Mouse (Mus musculus) intestine, postnatal 0 days (tissue): ENCODE data around the gene Pdlim1. TPM values are rescaled to one million over a fixed set of nuclear protein-coding genes. Genes with fewer than 3 reads are reported as not detected.
A peak's percentile ranks its signal among the peaks of the same experiment; 100 is the strongest.

Experiments
- ATAC-seq: fragments of 200-750 bp; cut with Nextera tagmentation; 2 replicates; pipeline ENCODE4 v1.8.0; 2017; ENCODE audit warnings: mild to moderate bottlenecking, moderate TSS enrichment, moderate library complexity
- H3K27ac ChIP-seq: fragments of 300-500 bp; sonication (generic); 2 replicates; pipeline ENCODE4 v1.5.1; 2014; ENCODE audit warnings: mild to moderate bottlenecking, low read depth, low read length, moderate library complexity
- H3K27me3 ChIP-seq: fragments of 300-500 bp; sonication (generic); replicated peaks from 2 replicates; pipeline ENCODE4 v1.6.1; 2014; ENCODE audit warnings: low read length, mixed read lengths; ENCODE audit not compliant: control insufficient read depth, insufficient read depth
- H3K36me3 ChIP-seq: fragments of 300-500 bp; sonication (generic); 2 replicates; pipeline ENCODE4 v1.6.1; 2014; ENCODE audit warnings: mild to moderate bottlenecking, moderate library complexity; ENCODE audit not compliant: control insufficient read depth, insufficient read depth
- H3K4me1 ChIP-seq: fragments of 300-500 bp; sonication (generic); replicated peaks from 2 replicates; pipeline ENCODE4 v1.6.1; 2014; ENCODE audit warnings: antibody characterized with exemption, low read length, mixed read lengths; ENCODE audit not compliant: control insufficient read depth, insufficient read depth
- H3K4me2 ChIP-seq: fragments of 300-500 bp; sonication (generic); replicated peaks from 2 replicates; pipeline ENCODE4 v1.6.1; 2014; ENCODE audit warnings: low read depth, mild to moderate bottlenecking, moderate library complexity
- H3K4me3 ChIP-seq: fragments of 300-500 bp; sonication (generic); 2 replicates; pipeline ENCODE4 v1.5.1; 2014; ENCODE audit warnings: low read depth, low read length
- H3K9ac ChIP-seq: fragments of 300-500 bp; sonication (generic); 2 replicates; pipeline ENCODE4 v1.6.1; 2014; ENCODE audit warnings: mild to moderate bottlenecking, low read depth, low read length
- H3K9me3 ChIP-seq: fragments of 300-500 bp; sonication (generic); 2 replicates; pipeline ENCODE4 v1.6.1; 2016; ENCODE audit warnings: mixed run types; ENCODE audit not compliant: control insufficient read depth
- CTCF ChIP-seq: sonication (generic); IDR thresholded peaks from 2 replicates; pipeline ENCODE4 v1.5.1; 2016; ENCODE audit warnings: low read depth, mild to moderate bottlenecking, control low read depth, antibody characterized with exemption, moderate library complexity
- WGBS: fragments of 180-500 bp; shearing (Covaris S2); extraction: QIAGEN DNeasy Blood & Tissue Kit; methylation state at CpG from one replicate; pipeline ENCODE4 v1.1.7; 2014; 5-methylcytosine and 5-hydroxymethylcytosine counted together
- polyA plus RNA-seq: library from polyadenylated mRNA; unstranded; fragments of >200 nt; fragmentation: Nextera tagmentation; extraction: Ambion mirVana; gene quantifications from 2 replicates; pipeline ENCODE4 v1.2.1, GENCODE M21; 2015

Gene Pdlim1
- polyA plus RNA-seq, 1 experiment from 2014 or later: 175 TPM

DNA sequence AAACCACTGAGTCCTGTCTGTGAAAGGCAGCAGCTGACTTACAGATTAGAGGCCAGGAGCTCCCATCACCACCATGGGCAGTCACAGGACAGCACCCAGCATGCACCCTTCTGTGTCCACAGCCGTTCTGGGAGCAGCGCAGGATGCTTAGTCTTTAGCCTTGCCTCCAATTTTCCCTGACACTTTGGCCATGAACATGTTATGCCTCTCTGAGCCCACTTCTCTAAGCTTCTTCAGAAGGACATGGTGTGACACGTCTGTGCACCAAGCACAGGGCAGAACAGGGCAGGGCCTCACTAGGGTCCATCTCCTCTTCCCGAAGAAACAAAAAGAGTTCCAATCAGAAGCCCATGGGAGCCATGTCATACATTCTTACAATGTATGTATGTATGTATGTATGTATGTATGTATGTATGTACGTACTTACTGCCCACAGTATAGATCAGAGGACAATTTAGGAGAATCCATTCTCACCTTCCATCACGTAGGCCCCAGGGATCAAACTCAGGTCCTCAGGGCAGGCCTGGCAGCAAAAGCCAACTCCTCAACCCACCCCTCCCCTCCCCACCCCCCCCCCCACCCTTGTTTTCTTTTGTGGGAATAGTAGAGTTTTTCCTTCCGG is 24.9 kb downstream of the Pdlim1 start:
- H3K4me2 ChIP-seq: no peak overlapping the region
- H3K9ac ChIP-seq: no peak overlapping the region
- no peaks in the 10 kb centered on the region for H3K9me3 ChIP-seq
- H3K27me3 ChIP-seq: no peaks in the 10 kb centered on the region
- peaks cover 14% of the 10 kb centered on the region for H3K36me3 ChIP-seq
- ATAC-seq: peak; percentile 41
- WGBS: 72% methylated on average over 7 of the region's 7 CpGs
- peak overlapping the region; percentile 74 for H3K27ac ChIP-seq
- no peak overlapping the region for H3K4me3 ChIP-seq
- no peak for TF ChIP-seq CTCF
- H3K4me1 ChIP-seq: peaks cover 3% of the 10 kb centered on the region

DNA sequence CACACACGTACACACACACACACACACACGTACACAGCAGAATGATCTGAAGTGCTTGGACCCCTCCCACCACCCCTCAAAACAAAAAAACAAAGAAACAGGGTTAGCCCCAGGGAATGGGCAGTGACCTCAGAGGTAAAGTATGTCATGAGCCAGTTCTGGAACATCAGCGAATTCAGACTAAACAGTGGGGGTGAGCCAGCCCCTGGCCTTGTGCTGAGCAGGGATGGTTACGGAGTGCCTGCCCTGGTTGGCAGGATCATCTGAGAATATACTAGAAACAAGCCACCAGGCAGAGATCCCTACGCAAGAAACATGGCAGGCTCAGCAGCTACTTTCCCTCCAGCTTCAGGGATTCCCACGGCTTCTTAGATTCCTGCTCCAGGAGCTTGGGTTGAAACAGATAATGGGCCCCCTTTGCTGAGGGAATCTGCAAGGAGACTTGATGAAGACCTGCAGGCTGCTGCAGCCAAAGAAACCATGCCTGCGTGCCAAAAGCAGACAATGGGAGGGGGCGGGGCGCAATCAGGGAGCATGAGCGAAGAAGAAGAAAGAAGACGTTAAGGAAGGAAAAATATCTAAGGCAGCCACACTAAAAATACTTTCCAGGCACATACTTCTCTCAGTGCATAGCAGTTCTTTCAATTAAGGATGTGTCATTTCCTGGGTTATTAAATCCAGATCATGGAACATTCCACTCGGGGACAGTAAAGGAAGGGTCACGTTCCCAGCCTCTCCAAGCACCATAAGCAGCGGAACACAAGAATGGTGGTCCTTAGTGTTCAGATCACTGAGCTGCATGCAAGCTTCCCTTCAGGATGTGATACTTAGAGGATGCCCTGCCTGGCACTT is 30.6 kb downstream of the Pdlim1 start:
- H3K4me2 ChIP-seq: no peak overlapping the region
- no peaks in the 10 kb centered on the region for H3K4me1 ChIP-seq
- no peak for TF ChIP-seq CTCF
- H3K9me3 ChIP-seq: no peaks in the 10 kb centered on the region
- H3K9ac ChIP-seq: no peak overlapping the region
- WGBS: 58% methylated on average over 14 of the region's 14 CpGs
- no peaks in the 10 kb centered on the region for H3K27me3 ChIP-seq
- peak; percentile 46 for ATAC-seq
- peak overlapping the region; percentile 30; the same call in 1 of the 2 replicates for H3K27ac ChIP-seq
- H3K36me3 ChIP-seq: peaks cover 12% of the 10 kb centered on the region; the same call in 1 of the 2 replicates
- H3K4me3 ChIP-seq: no peak overlapping the region

DNA sequence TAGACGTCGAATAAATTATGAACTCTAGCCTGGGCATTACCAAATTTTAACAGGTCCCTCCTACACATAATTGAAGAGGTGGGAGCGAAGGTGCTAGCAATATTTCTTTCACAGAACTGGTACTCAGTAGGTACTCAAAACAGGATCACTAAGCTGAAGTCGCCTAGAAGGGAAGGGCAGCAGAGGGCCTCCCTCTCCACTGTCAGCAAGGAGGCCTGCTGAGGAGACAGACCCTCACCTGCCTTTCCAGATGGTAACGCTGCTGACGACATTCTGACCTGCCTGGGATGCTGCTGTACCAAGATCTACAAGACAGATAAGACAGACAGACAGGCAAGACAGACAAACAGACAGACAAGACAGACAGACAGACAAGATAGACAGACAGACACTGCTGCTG is 31.3 kb downstream of the Pdlim1 start:
- Histone ChIP-seq H3K27ac (no peak overlapping the region), H3K4me2 (no peak overlapping the region), H3K9ac (no peak overlapping the region), H3K4me1 (no peaks in the 10 kb centered on the region), H3K4me3 (no peak overlapping the region), H3K9me3 (no peaks in the 10 kb centered on the region), H3K36me3 (peaks cover 15% of the 10 kb centered on the region; the same call in 1 of the 2 replicates), H3K27me3 (no peaks in the 10 kb centered on the region)
- ATAC-seq: no peak
- WGBS: 73% methylated on average over 6 of the region's 6 CpGs
- no peak for TF ChIP-seq CTCF

DNA sequence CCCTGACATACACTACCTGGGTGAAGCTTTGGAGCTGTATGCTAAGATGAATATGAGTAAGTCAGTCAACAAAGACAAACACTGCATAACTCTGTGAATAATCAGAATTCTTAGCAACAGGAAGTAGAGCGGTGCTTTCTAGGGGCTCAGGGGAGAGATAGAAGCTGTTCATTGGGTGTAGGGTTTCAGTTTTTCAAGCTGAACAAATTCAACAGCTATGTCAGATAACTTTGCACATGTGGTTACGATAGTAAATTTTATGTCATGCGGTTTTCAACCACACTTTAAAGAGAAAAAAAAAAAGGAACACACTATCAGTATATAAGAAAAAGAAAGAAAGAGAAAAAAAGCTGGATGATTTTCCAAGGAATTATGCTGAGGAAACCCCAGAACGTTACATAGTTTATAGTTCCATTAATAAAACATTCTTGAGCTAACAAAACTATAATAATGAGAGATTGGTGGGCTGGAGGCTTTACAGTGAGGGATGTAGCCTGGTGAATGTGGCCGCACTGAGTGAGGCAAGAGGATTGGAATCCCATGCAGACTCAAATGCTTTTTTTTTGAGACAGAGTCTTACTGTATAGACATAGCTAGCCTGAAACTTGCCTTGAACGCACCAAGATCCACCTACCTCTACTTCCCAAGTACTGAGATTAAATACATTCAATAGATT is 33.3 kb downstream of the Pdlim1 start:
- 77% methylated on average over 6 of the region's 6 CpGs for WGBS
- no peak for TF ChIP-seq CTCF
- Histone ChIP-seq H3K36me3 (peaks cover 17% of the 10 kb centered on the region; the same call in 1 of the 2 replicates), H3K9me3 (no peaks in the 10 kb centered on the region), H3K27me3 (no peaks in the 10 kb centered on the region), H3K9ac (no peak overlapping the region), H3K4me1 (no peaks in the 10 kb centered on the region), H3K4me3 (no peak overlapping the region), H3K4me2 (no peak overlapping the region), H3K27ac (no peak overlapping the region)
- ATAC-seq: no peak

DNA sequence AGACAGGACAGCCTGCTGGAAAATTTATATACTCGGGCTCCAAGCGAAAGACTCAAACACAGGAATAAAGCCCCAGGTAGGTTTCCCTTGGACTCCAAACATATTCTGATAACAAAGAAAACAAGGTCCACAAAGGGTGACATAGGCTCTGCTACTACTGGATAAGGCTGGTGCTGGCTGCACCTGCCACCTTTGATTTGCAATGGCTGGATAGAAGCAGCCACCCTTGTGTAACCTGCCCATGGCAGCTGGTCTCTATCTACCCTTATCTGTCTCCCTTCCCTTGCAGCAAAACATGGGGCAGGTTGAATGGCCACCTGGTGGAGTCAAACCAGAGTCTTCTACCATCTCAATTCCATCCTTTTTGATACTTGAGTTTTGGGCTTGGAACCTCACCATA is 39.1 kb downstream of the Pdlim1 start:
- 66% methylated on average over 2 of the region's 2 CpGs for WGBS
- ATAC-seq: peak; percentile 82
- Histone ChIP-seq H3K4me3 (no peak overlapping the region), H3K9ac (no peak overlapping the region), H3K27me3 (no peaks in the 10 kb centered on the region), H3K4me1 (no peaks in the 10 kb centered on the region), H3K27ac (peak overlapping the region; percentile 51), H3K4me2 (peak overlapping the region; percentile 43), H3K36me3 (peaks cover 29% of the 10 kb centered on the region; the same call in 1 of the 2 replicates), H3K9me3 (no peaks in the 10 kb centered on the region)
- TF ChIP-seq CTCF: peak; percentile 21; the same call in 1 of the 2 replicates
